Mouse (Mus musculus) CH12.LX (cell line): Measurements from ENCODE around the gene Cux1.
A peak's percentile ranks its signal among the peaks of the same experiment; 100 is the strongest.

Source experiments
- CHD2 ChIP-seq: IDR thresholded peaks from 2 replicates; pipeline ENCODE4 v1.6.1; 2011; ENCODE audit warnings: low read length, improper control_type of control experiment
- CTCF ChIP-seq, 2 experiments: IDR thresholded peaks in 1 of 2; conservative IDR thresholded peaks in 1 of 2; 2 replicates each; pipeline ENCODE4 v1.5.1; 2011 to 2012; ENCODE audit warnings: low read depth in 2 of 2, low read length in 2 of 2, improper control_type of control experiment in 1 of 2, inconsistent platforms in 1 of 2, mild to moderate bottlenecking in 1 of 2, moderate library complexity in 1 of 2
- EP300 ChIP-seq: IDR thresholded peaks from 2 replicates; pipeline ENCODE4 v1.6.1; 2011; ENCODE audit warnings: low read length, improper control_type of control experiment
- GABPA ChIP-seq: IDR thresholded peaks from 2 replicates; pipeline ENCODE4 v1.6.1; 2012; ENCODE audit warnings: low read depth, low read length, improper control_type of control experiment, inconsistent platforms; ENCODE audit not compliant: insufficient replicate concordance
- KAT2A ChIP-seq: IDR thresholded peaks from 2 replicates; pipeline ENCODE4 v1.6.1; 2012; ENCODE audit warnings: low read length, improper control_type of control experiment, inconsistent platforms; ENCODE audit not compliant: insufficient replicate concordance
- MEF2A ChIP-seq: IDR thresholded peaks from 2 replicates; pipeline ENCODE4 v1.6.1; 2014; ENCODE audit warnings: low read depth, mild to moderate bottlenecking, inconsistent platforms, low read length, improper control_type of control experiment, borderline replicate concordance
- MYC ChIP-seq: IDR thresholded peaks from 2 replicates; pipeline ENCODE4 v1.6.1; 2011; ENCODE audit warnings: low read depth, mild to moderate bottlenecking, improper control_type of control experiment, low read length
- POLR2A ChIP-seq: IDR thresholded peaks from 2 replicates; pipeline ENCODE4 v1.6.1; 2011; ENCODE audit warnings: low read depth, mild to moderate bottlenecking, improper control_type of control experiment, low read length
- USF1 ChIP-seq: IDR thresholded peaks from 2 replicates; pipeline ENCODE4 v1.6.1; 2014; ENCODE audit warnings: low read depth, mild to moderate bottlenecking, inconsistent platforms, low read length, improper control_type of control experiment
- ZMIZ1 ChIP-seq: IDR thresholded peaks from 2 replicates; pipeline ENCODE4 v1.6.1; 2012; ENCODE audit warnings: low read depth, mild to moderate bottlenecking, inconsistent platforms, low read length, improper control_type of control experiment
- ZNF384 ChIP-seq: IDR thresholded peaks from 2 replicates; pipeline ENCODE4 v1.6.1; 2012; ENCODE audit warnings: low read depth, low read length, improper control_type of control experiment, inconsistent platforms

- TF ChIP-seq USF1 (no peak), EP300 (no peak), CTCF (conservative IDR thresholded peaks at IDR 0.05 in 1 of 2, IDR thresholded peaks at IDR 0.05 in 1 of 2; ENCODE audit: low read depth in 2 of 2, low read length in 2 of 2) (peak; percentile 45 to 94; a peak in 3 of 4 replicates), MEF2A (peak; percentile 27; the same call in 1 of the 2 replicates), MYC (no peak), GABPA (no peak), ZMIZ1 (no peak), ZNF384 (no peak), KAT2A (no peak), CHD2 (no peak), POLR2A (no peak)
These were observed 316.3 kb downstream of the Cux1 start for GRCm38 (mm10) chr5:136251004-136251403.
